Mouse (Mus musculus): ENCODE results near the gene Negr1. TPM values are rescaled to one million over a fixed set of nuclear protein-coding genes. Genes with fewer than 3 reads are reported as not detected.

The Negr1 gene
- polyA plus RNA-seq, 1 experiment from 2014 or later: 2.1 TPM

GRCm38 (mm10) chr3:156838550-156838949 lies 277.0 kb downstream of the Negr1 start:
- no peak overlapping the region for H3K4me3 ChIP-seq
- H3K9me3 ChIP-seq: no peaks in the 10 kb centered on the region
- H3K27ac ChIP-seq: no peak overlapping the region
- no peaks in the 10 kb centered on the region for H3K36me3 ChIP-seq (replicated peaks)
- H3K27me3 ChIP-seq (ENCODE audit: poor library complexity, severe bottlenecking): no peaks in the 10 kb centered on the region
- DNase-seq (ENCODE audit: extremely low spot score, low spot score): no peak
- no peaks in the 10 kb centered on the region; the same call in 1 of the 2 replicates for H3K4me1 ChIP-seq
- WGBS: 87% methylated on average over 2 of the region's 2 CpGs

DNA sequence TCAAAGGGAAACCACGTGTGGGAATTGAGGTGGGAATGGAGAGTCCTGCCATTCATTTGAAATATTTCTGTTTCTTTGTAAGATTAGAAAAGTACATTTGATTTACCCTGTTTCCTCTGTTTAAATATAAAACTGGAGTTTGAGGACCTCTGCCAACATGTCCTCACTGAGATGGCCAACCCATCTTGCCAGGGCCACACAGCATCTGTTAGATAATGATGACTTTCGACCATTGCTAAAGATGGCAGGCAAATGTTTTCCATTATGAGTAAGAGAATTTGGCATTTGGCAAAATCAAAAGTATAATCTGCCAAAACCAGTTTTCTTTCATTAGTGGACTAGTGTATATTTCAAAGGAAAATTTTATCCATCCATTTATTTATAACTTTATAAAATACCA lies 286.8 kb downstream of the Negr1 start:
- Histone ChIP-seq H3K9me3 (no peaks in the 10 kb centered on the region), H3K4me1 (peaks cover 4% of the 10 kb centered on the region; the same call in 1 of the 2 replicates), H3K27me3 (ENCODE audit: poor library complexity, severe bottlenecking) (no peaks in the 10 kb centered on the region), H3K4me3 (no peak overlapping the region), H3K27ac (no peak overlapping the region), H3K36me3 (replicated peaks) (no peaks in the 10 kb centered on the region)
- no peak for DNase-seq (ENCODE audit: extremely low spot score, low spot score)
- 92% methylated on average over 2 of the region's 2 CpGs for WGBS

DNA sequence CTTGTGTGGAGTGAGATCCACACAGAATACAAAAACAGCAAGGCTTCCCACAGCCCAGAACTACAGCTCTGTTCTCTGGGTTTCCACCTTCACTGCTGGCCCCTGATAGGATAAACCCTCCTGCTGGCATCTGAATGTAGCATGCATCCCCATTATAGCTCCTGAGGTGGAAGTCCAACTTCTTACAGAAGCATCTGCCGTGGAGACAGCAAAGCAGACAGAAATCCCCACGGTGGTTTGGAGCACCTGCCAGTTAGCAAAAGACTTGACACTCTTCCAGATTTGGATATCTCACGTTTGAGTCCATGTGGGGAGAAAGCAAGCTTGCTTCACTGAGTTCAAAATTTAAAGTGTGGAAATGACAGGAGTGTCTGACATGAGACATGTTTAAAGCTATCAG lies 290.3 kb downstream of the Negr1 start:
- Histone ChIP-seq H3K4me1 (peaks cover 4% of the 10 kb centered on the region; the same call in 1 of the 2 replicates), H3K27ac (no peak overlapping the region), H3K27me3 (ENCODE audit: poor library complexity, severe bottlenecking) (no peaks in the 10 kb centered on the region), H3K9me3 (no peaks in the 10 kb centered on the region), H3K36me3 (replicated peaks) (no peaks in the 10 kb centered on the region), H3K4me3 (no peak overlapping the region)
- WGBS: 86% methylated on average over 3 of the region's 3 CpGs
- no peak for DNase-seq (ENCODE audit: extremely low spot score, low spot score)

DNA sequence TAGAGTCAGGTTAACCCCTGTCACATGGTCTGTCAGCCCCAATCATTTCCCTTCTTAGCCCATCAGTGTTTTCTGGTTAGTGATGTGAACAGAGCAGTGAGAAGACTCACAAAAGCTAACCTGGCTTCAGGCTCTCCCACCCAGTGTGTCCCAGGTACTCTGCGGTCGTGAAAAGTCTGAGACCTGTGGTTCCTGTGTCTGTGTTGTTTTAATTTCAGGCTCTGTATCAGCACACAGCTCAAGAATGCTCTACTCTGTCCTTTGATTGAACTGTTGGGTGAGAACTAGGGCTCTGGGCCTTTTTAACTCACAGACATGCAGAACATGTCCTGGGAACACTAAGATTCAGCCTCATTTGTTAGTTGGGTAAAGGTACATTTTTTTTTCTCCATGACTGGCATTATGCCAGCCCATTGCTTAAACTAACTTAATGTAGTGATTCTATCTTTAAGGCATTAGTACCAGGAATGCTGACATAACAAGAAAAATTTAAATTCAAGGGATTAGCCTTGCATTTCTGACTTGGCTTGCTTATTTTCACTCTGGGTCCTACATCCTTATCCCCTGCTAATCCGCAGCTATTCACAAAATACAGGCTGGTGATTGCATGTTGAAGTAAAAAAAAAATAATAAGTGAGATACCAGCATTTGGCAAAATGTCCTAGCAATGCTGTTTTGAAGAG lies 308.8 kb downstream of the Negr1 start:
- H3K27me3 ChIP-seq (ENCODE audit: poor library complexity, severe bottlenecking): no peaks in the 10 kb centered on the region
- H3K27ac ChIP-seq: peak overlapping the region; percentile 58; the same call in 1 of the 2 replicates
- no peak overlapping the region for H3K4me3 ChIP-seq
- no peaks in the 10 kb centered on the region for H3K36me3 ChIP-seq (replicated peaks)
- peaks cover 19% of the 10 kb centered on the region for H3K4me1 ChIP-seq
- DNase-seq (ENCODE audit: extremely low spot score, low spot score): no peak
- H3K9me3 ChIP-seq: no peaks in the 10 kb centered on the region
- 69% methylated on average over 3 of the region's 3 CpGs for WGBS

GRCm38 (mm10) chr3:156870922-156871257 lies 309.3 kb downstream of the Negr1 start:
- Histone ChIP-seq H3K4me3 (no peak overlapping the region), H3K4me1 (peaks cover 19% of the 10 kb centered on the region), H3K27me3 (ENCODE audit: poor library complexity, severe bottlenecking) (no peaks in the 10 kb centered on the region), H3K27ac (no peak overlapping the region), H3K9me3 (no peaks in the 10 kb centered on the region), H3K36me3 (replicated peaks) (no peaks in the 10 kb centered on the region)
- 54% methylated on average over 2 of the region's 2 CpGs for WGBS
- DNase-seq (ENCODE audit: extremely low spot score, low spot score): no peak

- Histone ChIP-seq H3K36me3 (replicated peaks) (no peaks in the 10 kb centered on the region), H3K27ac (no peak overlapping the region), H3K4me3 (no peak overlapping the region), H3K27me3 (ENCODE audit: poor library complexity, severe bottlenecking) (no peaks in the 10 kb centered on the region), H3K9me3 (no peaks in the 10 kb centered on the region), H3K4me1 (peaks cover 19% of the 10 kb centered on the region)
- DNase-seq (ENCODE audit: extremely low spot score, low spot score): no peak
- WGBS: 80% methylated on average over 6 of the region's 6 CpGs
Observed at GRCm38 (mm10) chr3:156871641-156872196, 310.1 kb downstream of the Negr1 start.

DNA sequence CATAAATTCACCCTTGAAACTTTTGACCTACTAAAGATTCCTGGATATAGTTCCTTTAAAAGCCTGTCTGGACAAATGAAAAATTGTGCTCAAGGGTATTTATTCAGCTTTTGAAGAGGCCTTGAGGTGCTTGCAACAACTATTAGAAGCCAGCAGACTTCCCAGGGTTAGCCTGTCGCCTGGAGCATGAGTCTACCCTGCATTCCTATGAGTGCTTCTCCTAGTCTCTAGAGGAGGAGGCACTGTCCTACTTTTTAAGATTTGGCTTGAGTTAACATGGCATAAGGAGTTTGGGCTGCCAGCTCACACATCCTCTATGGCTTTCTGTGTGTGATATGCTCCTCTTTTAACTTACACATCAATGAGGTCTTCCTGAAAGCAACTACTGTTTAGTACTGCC lies 315.0 kb downstream of the Negr1 start:
- Histone ChIP-seq H3K27me3 (ENCODE audit: poor library complexity, severe bottlenecking) (no peaks in the 10 kb centered on the region), H3K27ac (no peak overlapping the region), H3K4me1 (peaks cover 4% of the 10 kb centered on the region), H3K9me3 (0 out of 2 replicates have a peak, but pooled peaks cover 2% of the 10 kb centered on the region), H3K4me3 (no peak overlapping the region), H3K36me3 (replicated peaks) (no peaks in the 10 kb centered on the region)
- no peak for DNase-seq (ENCODE audit: extremely low spot score, low spot score)
- 67% methylated on average over 1 of the region's 1 CpGs for WGBS

DNA sequence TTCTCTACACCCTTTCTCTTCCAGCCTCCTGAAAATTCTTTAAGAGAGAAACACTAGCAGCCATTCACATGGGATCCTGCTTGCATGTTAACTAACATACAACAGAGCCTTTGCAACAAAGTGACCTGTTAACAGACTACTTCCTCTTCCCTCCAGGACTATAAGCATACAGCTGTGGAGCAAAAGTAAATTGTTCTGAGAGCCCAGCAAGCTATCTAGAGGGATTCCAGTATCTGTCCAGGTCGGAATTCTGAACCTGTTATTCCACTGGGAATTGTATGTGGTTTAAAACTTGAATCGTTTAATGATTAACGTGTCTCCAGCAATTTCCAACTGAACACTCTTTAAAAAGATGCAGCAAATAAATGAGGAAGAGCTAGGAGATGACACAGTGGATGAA lies 320.5 kb downstream of the Negr1 start:
- 85% methylated on average over 3 of the region's 3 CpGs for WGBS
- Histone ChIP-seq H3K9me3 (0 out of 2 replicates have a peak, but pooled peaks cover 2% of the 10 kb centered on the region), H3K36me3 (replicated peaks) (no peaks in the 10 kb centered on the region), H3K4me1 (no peaks in the 10 kb centered on the region), H3K27ac (no peak overlapping the region), H3K4me3 (no peak overlapping the region), H3K27me3 (ENCODE audit: poor library complexity, severe bottlenecking) (no peaks in the 10 kb centered on the region)
- DNase-seq (ENCODE audit: extremely low spot score, low spot score): no peak

DNA sequence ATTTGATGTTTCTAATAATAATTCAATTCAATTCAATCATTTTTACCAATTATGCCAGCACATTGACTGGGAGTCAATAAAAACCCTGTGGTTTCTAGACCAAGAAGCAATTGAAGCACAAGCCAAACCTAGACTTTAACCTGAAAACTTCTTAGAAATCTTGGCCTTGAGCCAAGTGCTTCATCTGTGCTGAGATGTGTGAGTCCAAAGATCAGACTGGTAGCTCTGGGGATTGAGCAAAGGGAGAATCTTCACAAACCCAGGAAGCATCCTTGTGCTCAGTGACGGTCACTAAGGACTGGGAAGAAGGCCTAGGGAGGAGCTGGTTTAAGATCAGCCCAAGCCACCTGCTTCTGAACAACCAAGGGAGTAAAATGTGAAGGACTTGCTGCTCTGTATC lies 322.3 kb downstream of the Negr1 start:
- 94% methylated on average over 1 of the region's 1 CpGs for WGBS
- H3K36me3 ChIP-seq (replicated peaks): no peaks in the 10 kb centered on the region

DNA sequence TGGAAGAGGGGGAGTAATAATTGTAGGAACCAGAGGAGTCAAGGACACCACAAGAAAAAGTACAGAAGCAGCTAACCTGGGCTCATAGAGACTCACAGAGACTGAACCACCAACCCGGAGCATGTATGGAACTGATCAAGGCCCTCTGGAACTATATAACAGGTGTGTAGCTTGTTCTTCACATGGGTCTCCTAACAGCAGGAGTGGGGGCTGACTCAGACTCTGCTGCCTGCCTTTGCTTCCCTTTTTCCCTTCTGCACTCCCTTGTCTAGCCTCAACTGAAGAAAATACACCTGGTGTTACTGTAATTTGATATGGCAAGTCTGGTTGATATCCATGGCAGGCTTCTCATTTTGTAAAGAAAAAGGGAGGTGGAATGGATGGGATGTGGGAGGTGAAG lies 324.1 kb downstream of the Negr1 start:
- H3K27ac ChIP-seq: no peak overlapping the region
- no peak overlapping the region for H3K4me3 ChIP-seq
- no peaks in the 10 kb centered on the region for H3K9me3 ChIP-seq
- no peaks in the 10 kb centered on the region for H3K36me3 ChIP-seq (replicated peaks)
- no peaks in the 10 kb centered on the region for H3K4me1 ChIP-seq
- DNase-seq (ENCODE audit: extremely low spot score, low spot score): no peak
- H3K27me3 ChIP-seq (ENCODE audit: poor library complexity, severe bottlenecking): no peaks in the 10 kb centered on the region
- WGBS: 87% methylated on average over 1 of the region's 1 CpGs

More for the DNA sequence above, 322.3 kb downstream of the Negr1 start:
- H3K27me3 ChIP-seq (ENCODE audit: poor library complexity, severe bottlenecking): no peaks in the 10 kb centered on the region
- H3K9me3 ChIP-seq: no peaks in the 10 kb centered on the region
- no peak overlapping the region for H3K27ac ChIP-seq
- DNase-seq (ENCODE audit: extremely low spot score, low spot score): no peak
- H3K4me3 ChIP-seq: no peak overlapping the region
- H3K4me1 ChIP-seq: no peaks in the 10 kb centered on the region

DNA sequence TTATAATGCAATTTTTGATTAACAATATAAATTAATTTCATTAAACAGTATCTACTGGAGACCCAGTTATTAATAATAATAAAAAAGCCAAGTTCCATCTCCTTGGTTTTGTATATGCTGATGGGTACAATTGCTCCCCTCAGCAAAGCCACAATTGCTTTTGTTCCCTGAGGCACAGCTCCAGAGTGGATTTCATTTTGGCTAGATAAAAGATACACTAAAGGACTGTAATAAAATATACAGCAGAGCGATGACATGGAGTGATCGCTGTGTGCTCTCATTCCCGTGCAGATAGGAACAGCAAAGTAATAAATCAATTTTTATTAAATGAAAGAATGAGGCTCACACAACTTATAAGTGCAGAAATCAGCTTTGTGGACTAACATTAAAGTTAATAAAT lies 325.3 kb downstream of the Negr1 start:
- Histone ChIP-seq H3K4me1 (no peaks in the 10 kb centered on the region), H3K27ac (no peak overlapping the region), H3K27me3 (ENCODE audit: poor library complexity, severe bottlenecking) (no peaks in the 10 kb centered on the region), H3K4me3 (no peak overlapping the region), H3K9me3 (no peaks in the 10 kb centered on the region), H3K36me3 (replicated peaks) (no peaks in the 10 kb centered on the region)
- 92% methylated on average over 3 of the region's 3 CpGs for WGBS
- DNase-seq (ENCODE audit: extremely low spot score, low spot score): no peak

- 0 out of 2 replicates have a peak, but pooled peaks cover 3% of the 10 kb centered on the region for H3K4me1 ChIP-seq
- no peaks in the 10 kb centered on the region for H3K27me3 ChIP-seq (ENCODE audit: poor library complexity, severe bottlenecking)
- H3K4me3 ChIP-seq: no peak overlapping the region
- H3K36me3 ChIP-seq (replicated peaks): no peaks in the 10 kb centered on the region
- no peaks in the 10 kb centered on the region for H3K9me3 ChIP-seq
- H3K27ac ChIP-seq: no peak overlapping the region
- WGBS: 85% methylated on average over 4 of the region's 4 CpGs
- no peak for DNase-seq (ENCODE audit: extremely low spot score, low spot score)
Observed at GRCm38 (mm10) chr3:156890986-156891385, 329.4 kb downstream of the Negr1 start.

DNA sequence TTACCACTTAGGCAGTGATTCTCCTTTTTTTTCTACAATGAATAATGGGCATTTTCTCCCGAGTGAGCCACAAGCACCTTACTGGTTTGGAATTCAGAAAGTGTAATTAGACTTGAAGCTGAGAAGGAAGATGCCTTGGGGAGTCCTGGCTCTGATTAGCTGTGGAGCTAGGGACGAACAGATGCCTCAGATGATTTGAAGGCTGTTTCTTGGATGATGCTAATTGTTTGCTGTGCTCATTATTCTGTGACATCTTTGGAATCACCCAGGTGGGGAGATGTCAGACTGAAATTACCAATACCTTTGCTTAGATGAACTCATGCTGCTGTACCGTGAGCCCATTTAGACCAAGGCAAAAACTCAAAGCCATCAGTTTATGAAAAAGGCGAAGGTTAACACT lies 333.7 kb downstream of the Negr1 start:
- Histone ChIP-seq H3K4me3 (no peak overlapping the region), H3K27me3 (ENCODE audit: poor library complexity, severe bottlenecking) (no peaks in the 10 kb centered on the region), H3K4me1 (0 out of 2 replicates have a peak, but pooled peaks cover 3% of the 10 kb centered on the region), H3K9me3 (no peaks in the 10 kb centered on the region), H3K36me3 (replicated peaks) (no peaks in the 10 kb centered on the region), H3K27ac (no peak overlapping the region)
- no peak for DNase-seq (ENCODE audit: extremely low spot score, low spot score)
- WGBS: 64% methylated on average over 4 of the region's 4 CpGs
